Mouse (Mus musculus): ENCODE data around the gene Trim27. TPM values are rescaled to one million over a fixed set of nuclear protein-coding genes. Genes with fewer than 3 reads are reported as not detected.

Gene Trim27
- polyA plus RNA-seq, 1 experiment from 2014 or later = 36.7 TPM

GRCm38 (mm10) chr13:21177657-21178056, 1.6 kb upstream of the Trim27 start:
- DNase-seq = no peak

GRCm38 (mm10) chr13:21178364-21178763, 881 bp upstream of the Trim27 start:
- Histone ChIP-seq H3K27ac (ENCODE audit: low read depth) (no peak overlapping the region), H3K27me3 (ENCODE audit: insufficient read depth, low read length) (no peaks in the 10 kb centered on the region), H3K9me3 (ENCODE audit: low read length) (no peaks in the 10 kb centered on the region), H3K4me3 (ENCODE audit: low read depth, low read length) (no peak overlapping the region), H3K4me2 (ENCODE audit: low read depth, low read length) (peak overlapping the region; percentile 92), H3K9ac (replicated peaks) (no peak overlapping the region), H3K4me1 (ENCODE audit: insufficient read depth) (peaks cover 32% of the 10 kb centered on the region), H3K36me3 (replicated peaks; ENCODE audit: insufficient read depth, low read length) (peaks cover 7% of the 10 kb centered on the region)
- no peak for DNase-seq
- WGBS (ENCODE audit: insufficient replicate concordance) = 67% methylated on average over 5 of the region's 5 CpGs
- TF ChIP-seq CTCF (IDR thresholded peaks at IDR 0.05; ENCODE audit: low read depth) = no peak
- TF ChIP-seq EP300 (IDR thresholded peaks at IDR 0.05; ENCODE audit: low read depth) = no peak
- ATAC-seq = no peak

More at GRCm38 (mm10) chr13:21177657-21178056, 1.6 kb upstream of the Trim27 start:
- peaks cover under 1% of the 10 kb centered on the region; the same call in 1 of the 2 replicates for H3K36me3 ChIP-seq (replicated peaks; ENCODE audit: insufficient read depth, low read length)
- whole genome bisulfite sequencing (ENCODE audit: insufficient replicate concordance) = 66% methylated on average over 5 of the region's 5 CpGs
- no peak overlapping the region for H3K4me3 ChIP-seq (ENCODE audit: low read depth, low read length)
- no peak for TF ChIP-seq CTCF (IDR thresholded peaks at IDR 0.05; ENCODE audit: low read depth)
- no peak for TF ChIP-seq EP300 (IDR thresholded peaks at IDR 0.05; ENCODE audit: low read depth)
- H3K9me3 ChIP-seq (ENCODE audit: low read length) = no peaks in the 10 kb centered on the region
- peaks cover 33% of the 10 kb centered on the region for H3K4me1 ChIP-seq (ENCODE audit: insufficient read depth)
- H3K27me3 ChIP-seq (ENCODE audit: insufficient read depth, low read length) = no peaks in the 10 kb centered on the region
- H3K4me2 ChIP-seq (ENCODE audit: low read depth, low read length) = no peak overlapping the region
- H3K27ac ChIP-seq (ENCODE audit: low read depth) = no peak overlapping the region
- no peak for ATAC-seq
- no peak overlapping the region for H3K9ac ChIP-seq (replicated peaks)

GRCm38 (mm10) chr13:21179724-21180550, 692 bp downstream of the Trim27 start:
- ATAC-seq = peak; percentile 91
- WGBS (ENCODE audit: insufficient replicate concordance) = under 1% methylated on average over 59 of the region's 80 CpGs
- Histone ChIP-seq H3K4me1 (ENCODE audit: insufficient read depth) (peaks cover 32% of the 10 kb centered on the region), H3K4me2 (ENCODE audit: low read depth, low read length) (peak overlapping the region; percentile 92), H3K9ac (replicated peaks) (peak overlapping the region; percentile 80), H3K36me3 (replicated peaks; ENCODE audit: insufficient read depth, low read length) (peaks cover 21% of the 10 kb centered on the region), H3K27ac (ENCODE audit: low read depth) (peak overlapping the region; percentile 94), H3K27me3 (ENCODE audit: insufficient read depth, low read length) (no peaks in the 10 kb centered on the region), H3K9me3 (ENCODE audit: low read length) (no peaks in the 10 kb centered on the region), H3K4me3 (ENCODE audit: low read depth, low read length) (peak overlapping the region; percentile 91)
- DNase-seq = peak; percentile 91
- TF ChIP-seq EP300 (IDR thresholded peaks at IDR 0.05; ENCODE audit: low read depth) = peak; percentile 44; the same call in 1 of the 2 replicates
- TF ChIP-seq CTCF (IDR thresholded peaks at IDR 0.05; ENCODE audit: low read depth) = no peak

GRCm38 (mm10) chr13:21180551-21181530, 1.6 kb downstream of the Trim27 start:
- 1% methylated on average over 71 of the region's 71 CpGs for WGBS (ENCODE audit: insufficient replicate concordance)
- H3K27ac ChIP-seq (ENCODE audit: low read depth) = peak overlapping the region; percentile 94
- ATAC-seq = peak; percentile 44
- peak overlapping the region; percentile 91 for H3K4me3 ChIP-seq (ENCODE audit: low read depth, low read length)
- TF ChIP-seq CTCF (IDR thresholded peaks at IDR 0.05; ENCODE audit: low read depth) = 0 out of 2 replicates have a peak, but pooled peaks have one; percentile 4
- no peak for TF ChIP-seq EP300 (IDR thresholded peaks at IDR 0.05; ENCODE audit: low read depth)
- H3K9me3 ChIP-seq (ENCODE audit: low read length) = no peaks in the 10 kb centered on the region
- H3K4me2 ChIP-seq (ENCODE audit: low read depth, low read length) = peak overlapping the region; percentile 92
- H3K27me3 ChIP-seq (ENCODE audit: insufficient read depth, low read length) = no peaks in the 10 kb centered on the region
- H3K9ac ChIP-seq (replicated peaks) = peak overlapping the region; percentile 80
- peaks cover 25% of the 10 kb centered on the region for H3K36me3 ChIP-seq (replicated peaks; ENCODE audit: insufficient read depth, low read length)
- peak; percentile 71 for DNase-seq
- peaks cover 32% of the 10 kb centered on the region for H3K4me1 ChIP-seq (ENCODE audit: insufficient read depth)

- DNase-seq (no peak), ATAC-seq (no peak)
- Histone ChIP-seq H3K4me2 (ENCODE audit: low read depth, low read length) (peak overlapping the region; percentile 92), H3K4me1 (ENCODE audit: insufficient read depth) (peaks cover 32% of the 10 kb centered on the region), H3K9me3 (ENCODE audit: low read length) (no peaks in the 10 kb centered on the region), H3K27me3 (ENCODE audit: insufficient read depth, low read length) (no peaks in the 10 kb centered on the region), H3K27ac (ENCODE audit: low read depth) (no peak overlapping the region), H3K9ac (replicated peaks) (peak overlapping the region; percentile 23; the same call in 1 of the 2 replicates), H3K36me3 (replicated peaks; ENCODE audit: insufficient read depth, low read length) (peaks cover 35% of the 10 kb centered on the region), H3K4me3 (ENCODE audit: low read depth, low read length) (peak overlapping the region; percentile 91)
- TF ChIP-seq CTCF (IDR thresholded peaks at IDR 0.05; ENCODE audit: low read depth) = no peak
- no peak for TF ChIP-seq EP300 (IDR thresholded peaks at IDR 0.05; ENCODE audit: low read depth)
- WGBS (ENCODE audit: insufficient replicate concordance) = 77% methylated on average over 7 of the region's 7 CpGs
Measured at GRCm38 (mm10) chr13:21181996-21182395, 2.8 kb downstream of the Trim27 start.
